Mouse (Mus musculus): ENCODE measurements around the gene Gmds.

DNA sequence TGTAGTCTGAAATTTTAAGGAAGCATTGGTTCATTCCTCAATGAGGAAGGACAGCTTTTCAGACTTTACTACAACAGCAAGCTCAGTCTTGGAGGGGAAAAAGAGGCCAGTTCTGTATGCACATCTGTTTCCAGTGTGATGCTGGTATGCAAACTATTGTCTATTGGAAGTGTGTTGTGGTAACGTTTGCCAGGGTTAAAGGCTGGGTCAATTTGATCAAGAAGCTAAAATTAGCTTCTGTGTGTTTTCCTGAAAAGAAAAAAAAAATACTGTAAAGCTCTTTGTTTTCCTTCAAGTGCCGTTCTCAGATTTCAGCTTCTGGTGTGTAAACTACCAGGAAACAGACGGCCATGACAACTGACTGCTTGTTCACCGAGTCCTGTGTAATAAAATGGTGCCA, 329.7 kb downstream of the Gmds start:
- TF ChIP-seq POLR2A (IDR thresholded peaks at IDR 0.05; ENCODE audit: extremely low read depth, insufficient read depth, low read length), result no peak
- no peak for TF ChIP-seq CTCF (IDR thresholded peaks at IDR 0.05; ENCODE audit: low read depth, low read length)
